Mouse (Mus musculus) gastrocnemius, postnatal 25 days (tissue): ENCODE measurements around the gene Hilpda. TPM values are rescaled to one million over a fixed set of nuclear protein-coding genes. Genes with fewer than 3 reads are reported as not detected.

Experiments
- DNase-seq: peaks from one replicate; pipeline ENCODE4 v3.0.0; 2022
- long read RNA-seq, 2 experiments: library from polyadenylated mRNA; stranded (forward); transcript quantifications; one replicate each; pipeline ENCODE4 v2.0.0; 2021
- total RNA-seq, 2 experiments: library from RNA; stranded (reverse); gene quantifications; 1 replicate in 1 of 2; 2 replicates in 1 of 2; pipeline ENCODE4 v1.2.3; 2021

The Hilpda gene
- total RNA-seq, result 1 to 10 TPM; 3.5 to 4.2 TPM
- long read RNA-seq, experiment 1, transcript Hilpda-201 (2 exons, 982 nt), result major isoform, 6 of 6 reads
- long read RNA-seq, experiment 1, partial matches to known transcripts, result 0 of 6 reads
- long read RNA-seq, experiment 1, other reads (novel, unspliced or antisense), result 0 of 6 reads
- long read RNA-seq, experiment 2, transcript Hilpda-201 (2 exons, 982 nt), result major isoform, 14 of 15 reads
- long read RNA-seq, experiment 2, partial matches to known transcripts, result 1 of 15 reads
- long read RNA-seq, experiment 2, other reads (novel, unspliced or antisense), result 0 of 15 reads

- peak; percentile 90 for DNase-seq
Measured at GRCm38 (mm10) chr6:29272312-29273072, at the start of gene Hilpda. Gene Hilpda, plus strand, starts transcription at chr6:29272488.

DNA sequence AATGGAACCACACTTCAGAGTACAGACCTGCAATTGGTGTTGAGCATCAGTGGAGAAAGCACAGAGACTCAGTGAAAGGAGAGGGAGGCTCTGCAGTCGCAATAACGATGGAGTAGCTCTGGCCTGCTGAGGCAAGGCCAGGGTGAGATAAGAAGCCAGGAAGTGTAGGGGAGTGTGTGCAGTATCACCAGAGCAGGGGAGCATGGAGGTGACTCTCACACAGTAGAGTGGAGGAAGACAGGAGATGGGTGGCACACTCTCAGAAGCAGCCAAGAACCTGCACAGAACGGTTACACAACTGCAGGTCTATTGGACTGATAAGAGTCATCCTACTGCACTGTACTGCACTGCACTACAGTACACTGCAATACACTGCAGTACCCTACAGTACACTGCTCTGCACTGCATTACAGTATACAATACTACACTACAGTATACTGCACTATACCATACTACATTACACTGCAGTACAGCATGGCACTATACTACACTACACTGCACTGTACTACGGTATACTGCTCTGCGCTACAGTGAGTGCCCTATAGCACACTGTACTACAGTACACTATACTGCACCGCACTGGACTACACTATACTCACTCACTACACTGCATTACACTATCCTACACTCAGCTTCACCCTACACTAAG lies 42.9 kb upstream of the Hilpda start:
- no peak for DNase-seq

DNA sequence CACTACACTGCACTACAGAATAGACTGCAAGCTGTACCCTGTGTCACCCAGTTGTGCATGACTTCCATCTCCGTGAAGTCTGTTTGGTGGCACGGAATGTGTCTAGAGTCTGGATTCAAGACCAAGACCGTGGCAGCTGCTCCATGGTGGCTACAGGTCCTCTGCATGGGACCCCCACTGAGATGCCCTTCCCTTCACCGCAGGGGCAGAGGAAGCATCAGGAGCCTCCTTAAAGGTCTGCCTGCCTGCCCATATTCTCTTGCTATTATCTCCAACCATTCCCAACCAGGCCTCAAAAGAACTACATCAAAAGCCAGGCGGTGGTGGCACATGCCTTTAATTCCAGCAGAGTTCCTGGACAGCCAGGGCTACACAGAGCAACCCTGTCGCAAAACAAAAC lies 41.9 kb upstream of the Hilpda start:
- DNase-seq, result no peak

GRCm38 (mm10) chr6:29231799-29232198 lies 40.5 kb upstream of the Hilpda start:
- DNase-seq, result no peak

GRCm38 (mm10) chr6:29232321-29232720 lies 40.0 kb upstream of the Hilpda start:
- DNase-seq, result no peak

DNA sequence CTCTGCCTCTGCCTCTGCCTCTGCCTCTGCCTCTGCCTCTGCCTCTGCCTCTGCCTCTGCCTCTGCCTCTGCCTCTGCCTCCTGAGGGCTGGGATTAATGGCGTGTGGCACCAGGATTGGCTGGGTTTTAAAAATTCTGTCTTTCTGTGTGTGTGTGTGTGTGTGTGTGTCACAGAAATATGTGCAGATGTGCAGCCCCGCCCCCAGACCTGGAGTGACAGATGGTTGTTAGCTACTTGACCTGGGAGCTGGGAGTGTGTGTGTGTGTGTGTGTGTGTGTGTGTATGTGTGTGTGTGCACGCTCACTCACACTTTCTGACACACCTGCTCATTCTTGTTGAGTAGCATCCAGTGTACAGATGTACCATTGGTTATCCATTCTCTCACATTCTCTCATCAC lies 38.6 kb upstream of the Hilpda start:
- no peak for DNase-seq

- no peak for DNase-seq
Measured at GRCm38 (mm10) chr6:29234272-29234671, 38.0 kb upstream of the Hilpda start.

DNA sequence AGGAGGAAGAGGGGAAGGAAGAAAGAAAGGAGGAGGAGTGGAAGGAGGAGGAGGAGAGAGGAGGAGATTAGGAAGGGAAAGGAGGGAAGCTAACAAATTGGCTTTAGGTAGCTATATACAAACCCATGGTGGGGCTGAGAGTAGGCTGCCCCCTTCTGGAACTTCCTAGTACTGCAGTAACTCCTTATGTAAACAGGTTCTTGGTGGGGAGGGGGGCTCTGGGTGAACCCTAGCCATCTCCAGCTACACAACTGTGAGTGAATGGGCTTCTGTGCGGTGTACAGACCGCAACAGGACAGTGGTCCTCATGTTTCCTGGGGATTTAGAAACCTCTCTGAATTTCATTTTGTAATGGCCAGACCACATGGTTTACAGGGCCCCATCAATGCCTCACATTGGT lies 31.5 kb upstream of the Hilpda start:
- DNase-seq, result no peak

GRCm38 (mm10) chr6:29241697-29242096 lies 30.6 kb upstream of the Hilpda start:
- DNase-seq, result no peak

DNA sequence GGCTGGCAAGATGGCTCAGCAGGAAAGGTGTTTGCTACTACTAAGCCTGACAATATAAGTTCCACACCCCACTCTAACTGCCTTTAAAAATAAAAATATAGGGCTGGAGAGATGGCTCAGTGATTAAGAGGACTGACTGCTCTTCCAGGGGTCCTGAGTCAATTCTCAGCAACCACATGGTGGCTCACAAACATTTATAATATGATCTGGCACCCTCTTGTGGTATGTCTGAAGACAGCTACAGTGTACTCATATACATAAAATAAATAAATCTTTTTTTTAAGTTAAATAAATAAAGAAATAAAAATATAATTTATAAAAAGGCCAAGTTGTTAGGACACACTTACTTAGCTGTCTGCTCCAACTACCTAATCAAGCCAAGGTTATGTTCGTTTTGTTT lies 30.0 kb upstream of the Hilpda start:
- no peak for DNase-seq

- DNase-seq, result no peak
Measured at GRCm38 (mm10) chr6:29245272-29246120, 26.8 kb upstream of the Hilpda start.

DNA sequence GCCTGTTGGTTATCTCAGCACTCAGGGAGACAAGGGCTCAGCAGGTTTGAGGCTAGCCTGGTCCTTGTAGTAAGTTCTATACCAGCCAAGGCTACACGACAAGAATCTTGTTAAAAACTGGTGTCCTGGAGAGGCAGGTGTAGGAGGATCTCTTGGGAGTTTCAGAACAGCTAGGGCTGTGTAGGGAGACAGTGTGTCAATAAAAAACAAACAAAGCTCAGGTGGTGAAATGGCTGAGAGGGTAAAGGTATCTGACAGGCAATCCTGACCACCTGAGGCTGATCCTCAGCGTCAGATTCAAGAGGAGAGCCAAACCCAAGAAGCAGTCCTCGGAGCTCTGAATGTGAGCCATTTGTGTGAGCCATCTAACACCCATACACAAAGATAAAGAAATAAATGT lies 26.1 kb upstream of the Hilpda start:
- DNase-seq, result no peak

- no peak for DNase-seq
Measured at GRCm38 (mm10) chr6:29246585-29246984, 25.7 kb upstream of the Hilpda start.

DNA sequence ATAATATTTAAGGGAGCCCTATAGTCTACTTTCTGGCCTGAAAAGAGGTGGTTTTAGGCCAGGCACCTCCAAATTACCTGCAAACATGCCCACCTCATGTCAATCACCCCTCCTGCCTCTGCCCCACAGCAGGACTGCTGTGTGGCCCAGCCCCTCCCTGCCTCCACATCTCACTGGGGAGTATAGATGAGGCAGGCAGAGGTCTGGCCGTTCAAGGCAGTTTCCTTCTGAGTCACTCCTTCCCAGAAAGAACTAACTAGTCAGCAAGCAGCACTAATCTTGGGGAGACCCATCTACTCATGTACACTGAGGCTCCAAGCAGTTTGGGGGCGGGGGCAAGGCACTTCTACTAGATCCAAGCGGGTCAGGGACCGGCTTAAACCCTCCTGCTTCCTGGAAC lies 25.2 kb upstream of the Hilpda start:
- no peak for DNase-seq

GRCm38 (mm10) chr6:29259418-29259817 lies 12.9 kb upstream of the Hilpda start:
- no peak for DNase-seq

DNA sequence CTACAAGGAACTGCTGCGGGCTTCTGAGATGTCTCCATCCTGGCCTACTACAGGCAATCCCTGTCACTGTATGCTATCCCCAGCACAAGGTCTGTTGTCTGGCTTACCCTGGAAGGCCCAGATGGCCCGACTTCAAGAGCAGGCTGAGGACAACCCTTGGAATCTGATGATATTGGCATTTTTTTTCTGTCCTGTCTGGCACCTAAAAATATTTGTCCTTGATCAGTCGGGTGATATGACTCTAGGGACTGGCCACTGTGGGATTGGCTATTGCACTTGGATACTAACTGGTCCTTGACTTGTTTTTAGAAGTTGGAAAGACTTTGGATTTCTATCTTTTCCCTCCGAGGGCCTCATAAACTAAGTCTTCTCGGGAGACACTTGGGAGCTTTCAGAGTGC lies 10.5 kb upstream of the Hilpda start:
- DNase-seq, result peak; percentile 29

GRCm38 (mm10) chr6:29263650-29264455 lies 8.4 kb upstream of the Hilpda start:
- DNase-seq, result peak; percentile 84

DNA sequence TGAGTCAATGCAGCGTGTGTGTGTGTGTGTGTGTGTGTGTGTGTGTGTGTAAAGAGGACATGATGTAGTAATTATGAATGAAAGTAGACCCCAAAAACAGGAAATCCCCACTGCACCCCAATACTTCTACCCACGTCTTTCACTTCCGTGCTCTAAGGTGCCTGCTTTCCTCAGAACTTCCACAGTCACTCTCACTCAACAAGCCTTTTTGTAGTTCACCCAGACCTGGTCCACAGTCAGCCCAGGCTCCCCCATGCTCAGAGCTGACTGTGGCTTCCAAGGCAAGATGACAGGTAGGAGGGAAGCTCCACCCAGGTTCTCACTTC lies 7.9 kb upstream of the Hilpda start:
- DNase-seq, result no peak

DNA sequence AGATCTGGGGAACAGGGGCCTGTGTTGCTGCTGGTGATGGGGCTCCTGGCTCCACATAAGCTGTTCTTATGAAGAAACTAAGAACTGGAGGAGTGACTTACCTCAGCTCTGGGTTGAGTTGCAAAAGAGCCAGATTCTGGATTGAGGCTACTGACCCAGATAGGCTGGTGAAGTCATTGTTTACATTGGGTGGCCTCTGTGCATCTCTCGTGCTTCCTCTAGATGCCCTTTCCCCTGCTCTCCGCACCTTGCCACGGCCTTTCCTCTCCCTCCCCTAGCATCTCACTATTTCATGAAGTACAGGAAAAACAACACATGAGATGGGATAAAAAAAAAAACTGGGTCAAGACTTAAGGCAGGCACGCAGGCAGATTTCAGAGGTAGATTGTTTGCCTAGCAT lies 5.4 kb upstream of the Hilpda start:
- DNase-seq, result no peak

- DNase-seq, result no peak
Measured at GRCm38 (mm10) chr6:29269006-29269668, 3.2 kb upstream of the Hilpda start.

DNA sequence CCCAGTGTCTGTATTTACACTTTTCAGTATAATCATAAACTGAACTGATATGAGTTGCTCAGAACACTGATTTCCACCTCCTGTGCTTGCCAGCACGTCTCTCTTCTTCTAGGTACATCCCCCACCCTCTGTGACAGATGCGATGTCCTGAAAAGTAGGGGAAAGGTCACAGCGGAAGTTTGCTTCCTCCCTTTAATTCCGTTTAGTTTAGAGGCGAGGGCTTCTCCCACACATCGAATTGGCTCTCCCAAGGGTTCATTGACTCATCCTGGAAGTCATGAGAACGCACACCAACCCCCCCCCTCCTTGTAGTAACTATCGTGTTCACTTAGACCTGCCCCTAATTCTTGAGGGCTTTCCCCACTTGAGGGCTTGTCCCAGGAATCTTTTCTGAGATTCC lies 1.3 kb upstream of the Hilpda start:
- DNase-seq, result no peak
